Mouse (Mus musculus): ENCODE results near the gene Myrfl.

DNA sequence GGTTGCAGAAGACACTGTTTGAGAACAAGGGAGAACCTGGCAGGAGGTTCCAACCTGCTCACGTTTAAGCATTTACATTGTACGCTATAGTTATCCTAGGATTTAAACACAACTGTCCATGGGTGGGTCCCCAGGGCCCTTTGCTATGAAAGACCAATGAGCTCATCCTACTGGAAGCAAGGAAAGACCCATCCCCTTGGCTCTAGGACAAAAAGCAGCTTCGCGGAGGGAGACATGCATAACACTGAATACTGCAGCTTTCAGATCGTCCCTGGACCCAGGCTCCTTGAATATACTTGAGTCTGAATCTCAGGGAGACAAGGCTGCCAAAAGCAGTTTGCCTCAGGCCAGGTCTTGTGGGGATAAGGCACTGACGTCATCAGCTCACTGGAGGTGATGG lies 130.2 kb downstream of the Myrfl start:
- TF ChIP-seq CTCF (IDR thresholded peaks at IDR 0.05; ENCODE audit: low read depth, low read length) (no peak), POLR2A (IDR thresholded peaks at IDR 0.05; ENCODE audit: extremely low read depth, insufficient read depth, low read length) (no peak)

Measured in liver, adult 2 months (tissue).